22 mouse cellular contexts compared by ENCODE assay signal in the genomic region with DNA sequence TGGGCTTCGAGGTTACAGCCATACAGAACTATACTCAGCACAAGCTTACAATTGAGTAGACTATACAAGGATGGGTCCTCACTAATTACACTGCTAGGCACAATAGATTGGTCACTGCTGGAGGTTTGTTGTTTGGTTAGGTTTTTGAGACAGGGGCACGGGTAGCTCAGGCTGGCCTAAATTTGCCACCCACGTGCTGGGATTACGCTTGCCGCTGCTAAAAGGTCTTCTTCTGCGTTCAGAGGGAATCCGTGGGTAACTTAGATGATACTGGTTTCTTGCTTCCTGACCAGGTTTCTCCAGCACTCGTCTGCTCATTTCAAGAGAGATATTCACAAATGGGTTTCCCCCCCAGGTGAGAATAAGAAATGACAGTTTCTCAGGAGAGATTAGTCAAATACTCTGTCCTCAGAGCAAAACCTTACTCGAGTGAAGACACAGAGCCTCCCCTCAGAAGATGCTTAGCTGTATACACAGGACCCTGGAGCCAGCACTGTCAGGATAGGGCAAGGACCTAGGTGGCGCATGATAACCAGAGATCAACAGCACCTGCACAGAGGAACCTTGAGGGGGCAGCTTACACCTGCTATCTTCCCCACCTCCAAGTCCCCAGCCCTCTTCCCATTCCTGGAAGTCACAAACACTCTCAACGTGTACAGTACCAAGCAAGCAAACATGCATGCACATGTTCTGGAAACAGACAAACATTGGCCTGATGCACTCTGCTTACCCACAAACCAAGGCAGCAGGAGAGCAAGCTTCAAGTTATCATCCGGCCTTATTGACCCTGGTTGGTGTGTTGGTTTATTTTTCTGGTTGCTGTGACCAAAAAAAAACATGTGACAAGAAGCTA.
DNase-seq lines count a peak whose midpoint lies in the region; ATAC-seq and TF ChIP-seq lines count a peak whose summit lies in the region.
"Had no signal": no experiment of that assay in that cellular context is flagged by ENCODE, and none has a peak within 500 bp of the region (broad histone marks: within the 10 kb centered on the region; RNA-seq: fewer than 3 reads in every experiment).

No protein-coding gene starts in this region.

- no peaks in the 10 kb centered on the region for H3K9me3 ChIP-seq in liver, postnatal 0 days (ENCODE audit: low read length)
- H3K9me3 ChIP-seq in liver, embryonic 12.5 days (replicated peaks), result no peaks in the 10 kb centered on the region
- H3K9me3 ChIP-seq in hindbrain, embryonic 12.5 days (replicated peaks), result no peaks in the 10 kb centered on the region
- H3K9me3 ChIP-seq: embryonic facial prominence, embryonic 13.5 days; hindbrain, embryonic 10.5 days; intestine, embryonic 15.5 days; limb, embryonic 13.5 days; neural tube, embryonic 12.5 days had no signal

- no peak for ATAC-seq in liver, postnatal 0 days
- no peak for ATAC-seq in liver, embryonic 12.5 days
- ATAC-seq in hindbrain, embryonic 12.5 days (ENCODE audit: low FRiP score), result no peak
- ATAC-seq: activated CD4-positive, CD25-positive, alpha-beta regulatory T cell, adult 4 months; intestine, embryonic 15.5 days; Patski had no signal

- 0 out of 2 replicates have a peak overlapping the region, but pooled peaks have one; percentile 22 for H3K27ac ChIP-seq in liver, postnatal 0 days (ENCODE audit: low read depth)
- no peak overlapping the region for H3K27ac ChIP-seq in liver, embryonic 12.5 days
- peak overlapping the region; percentile 88 for H3K27ac ChIP-seq in macrophage
- no peak overlapping the region for H3K27ac ChIP-seq in hindbrain, embryonic 12.5 days
- H3K27ac ChIP-seq: embryonic facial prominence, embryonic 13.5 days; heart, adult 2 months; hindbrain, embryonic 10.5 days; intestine, embryonic 15.5 days; limb, embryonic 13.5 days; neural tube, embryonic 12.5 days had no signal

- 66% methylated on average over 12 of the region's 12 CpGs for WGBS in liver, postnatal 0 days (ENCODE audit: insufficient replicate concordance)
- 70% methylated on average over 12 of the region's 12 CpGs for WGBS in liver, embryonic 12.5 days (ENCODE audit: insufficient replicate concordance)
- WGBS in macrophage (ENCODE audit: missing documents), result 76% methylated on average over 11 of the region's 12 CpGs
- WGBS in hindbrain, embryonic 12.5 days, result 88% methylated on average over 12 of the region's 12 CpGs

- H3K4me2 ChIP-seq in liver, postnatal 0 days (ENCODE audit: low read depth, low read length), result no peak overlapping the region
- no peak overlapping the region for H3K4me2 ChIP-seq in liver, embryonic 12.5 days
- no peak overlapping the region for H3K4me2 ChIP-seq in hindbrain, embryonic 12.5 days (replicated peaks)

- H3K36me3 ChIP-seq in liver, postnatal 0 days (replicated peaks; ENCODE audit: insufficient read depth, low read length), result no peaks in the 10 kb centered on the region; the same call in 1 of the 2 replicates
- no peaks in the 10 kb centered on the region for H3K36me3 ChIP-seq in liver, embryonic 12.5 days
- no peaks in the 10 kb centered on the region for H3K36me3 ChIP-seq in macrophage (ENCODE audit: inconsistent target)
- H3K36me3 ChIP-seq in hindbrain, embryonic 12.5 days, result no peaks in the 10 kb centered on the region
- H3K36me3 ChIP-seq: embryonic facial prominence, embryonic 13.5 days; hindbrain, embryonic 10.5 days; intestine, embryonic 15.5 days; limb, embryonic 13.5 days; neural tube, embryonic 12.5 days had no signal

- peaks cover 20% of the 10 kb centered on the region for H3K4me1 ChIP-seq in liver, postnatal 0 days (ENCODE audit: insufficient read depth)
- peaks cover 26% of the 10 kb centered on the region for H3K4me1 ChIP-seq in liver, embryonic 12.5 days
- peaks cover 9% of the 10 kb centered on the region for H3K4me1 ChIP-seq in hindbrain, embryonic 12.5 days

- peaks cover 99% of the 10 kb centered on the region for H3K79me2 ChIP-seq in macrophage (ENCODE audit: inconsistent target)

- H3K27me3 ChIP-seq in liver, postnatal 0 days (ENCODE audit: insufficient read depth, low read length), result no peaks in the 10 kb centered on the region
- H3K27me3 ChIP-seq in liver, embryonic 12.5 days (replicated peaks), result no peaks in the 10 kb centered on the region
- H3K27me3 ChIP-seq in hindbrain, embryonic 12.5 days, result peaks cover 2% of the 10 kb centered on the region; the same call in 1 of the 2 replicates
- H3K27me3 ChIP-seq: intestine, embryonic 15.5 days; neural tube, embryonic 12.5 days; Patski had no signal

- no peak for TF ChIP-seq CTCF in liver, postnatal 0 days (IDR thresholded peaks at IDR 0.05; ENCODE audit: low read depth)

- no peak for TF ChIP-seq EP300 in liver, postnatal 0 days (IDR thresholded peaks at IDR 0.05; ENCODE audit: low read depth)

- DNase-seq in liver, postnatal 0 days, result no peak
- DNase-seq in A20 (ENCODE audit: low read depth, low spot score), result peak; percentile 82
- peak; percentile 49 for DNase-seq in CD4-positive, CD25-positive, alpha-beta regulatory T cell, adult 2 months (ENCODE audit: low read depth, low spot score)
- no peak for DNase-seq in urinary bladder, adult 18-20 months (ENCODE audit: low spot score in 2 of 2)
- no peak for DNase-seq in frontal cortex, postnatal 36 days (ENCODE audit: low spot score in 2 of 2)
- DNase-seq: adrenal gland, postnatal 36 days; cerebellum, adult 9-11 months; gastrocnemius, postnatal 10 days; heart, adult 2 months; kidney, postnatal 4 days; lung, adult 18-20 months; right cerebral cortex, postnatal 25 days had no signal

- H3K4me3 ChIP-seq in liver, postnatal 0 days (ENCODE audit: low read depth, low read length), result no peak overlapping the region
- H3K4me3 ChIP-seq in liver, embryonic 12.5 days, result no peak overlapping the region
- no peak overlapping the region for H3K4me3 ChIP-seq in macrophage (ENCODE audit: inconsistent target)
- no peak overlapping the region for H3K4me3 ChIP-seq in hindbrain, embryonic 12.5 days
- H3K4me3 ChIP-seq: embryonic facial prominence, embryonic 13.5 days; heart, adult 2 months; hindbrain, embryonic 10.5 days; intestine, embryonic 15.5 days; neural tube, embryonic 12.5 days had no signal

- H3K9ac ChIP-seq in liver, postnatal 0 days (replicated peaks), result no peak overlapping the region
- H3K9ac ChIP-seq in liver, embryonic 12.5 days, result no peak overlapping the region
- H3K9ac ChIP-seq in hindbrain, embryonic 12.5 days, result no peak overlapping the region
- H3K9ac ChIP-seq: embryonic facial prominence, embryonic 13.5 days; intestine, embryonic 15.5 days; limb, embryonic 13.5 days; neural tube, embryonic 12.5 days had no signal

Comparison
In these comparisons a context has a peak if more than half of its experiments do, and no peak if none do; other contexts are left out.
1. H3K27ac ChIP-seq: peak in liver, postnatal 0 days (single experiment) and macrophage (single experiment); none in liver, embryonic 12.5 days (single experiment) and hindbrain, embryonic 12.5 days (single experiment).
2. DNase-seq: peak in A20 (single experiment) and CD4-positive, CD25-positive, alpha-beta regulatory T cell, adult 2 months (single experiment); none in liver, postnatal 0 days (single experiment), urinary bladder, adult 18-20 months (0 of 2) and frontal cortex, postnatal 36 days (0 of 2).